Mouse (Mus musculus) limb, embryonic 10.5 days (tissue): ENCODE measurements at regions not wholly inside any gene's neighbourhood (a gene's known extent, or its start where the extent isn't known, plus 50 kb on each side); places are given as distances from the start of the nearest gene placed in this dataset.
A peak's percentile ranks its signal among the peaks of the same experiment; 100 is the strongest.

Experiments used
- DNase-seq: peaks from one replicate; pipeline ENCODE4 v3.0.0-alpha.2; 2017; ENCODE audit warnings: low spot score
- H3K27ac ChIP-seq: fragments of 300-500 bp; sonication (generic); 2 replicates; pipeline ENCODE4 v1.5.1; 2016; ENCODE audit warnings: mild to moderate bottlenecking
- H3K27me3 ChIP-seq: fragments of 300-500 bp; sonication (generic); 2 replicates; pipeline ENCODE4 v1.6.1; 2016; ENCODE audit warnings: low read depth, mild to moderate bottlenecking; ENCODE audit not compliant: poor library complexity, severe bottlenecking
- H3K36me3 ChIP-seq: fragments of 300-500 bp; sonication (generic); 2 replicates; pipeline ENCODE4 v1.6.1; 2016; ENCODE audit warnings: mild to moderate bottlenecking, moderate library complexity
- H3K4me1 ChIP-seq: fragments of 300-500 bp; sonication (generic); 2 replicates; pipeline ENCODE4 v1.6.1; 2016
- H3K4me3 ChIP-seq: fragments of 300-500 bp; sonication (generic); 2 replicates; pipeline ENCODE4 v1.5.1; 2016; ENCODE audit warnings: mild to moderate bottlenecking, moderate library complexity
- H3K9me3 ChIP-seq: fragments of 300-500 bp; sonication (generic); replicated peaks from 2 replicates; pipeline ENCODE4 v1.6.1; 2016; ENCODE audit warnings: mild to moderate bottlenecking
- WGBS: fragments of 180-500 bp; shearing (Covaris S2); methylation state at CpG from one replicate; pipeline ENCODE4 v1.1.7; 2016; 5-methylcytosine and 5-hydroxymethylcytosine counted together

DNA sequence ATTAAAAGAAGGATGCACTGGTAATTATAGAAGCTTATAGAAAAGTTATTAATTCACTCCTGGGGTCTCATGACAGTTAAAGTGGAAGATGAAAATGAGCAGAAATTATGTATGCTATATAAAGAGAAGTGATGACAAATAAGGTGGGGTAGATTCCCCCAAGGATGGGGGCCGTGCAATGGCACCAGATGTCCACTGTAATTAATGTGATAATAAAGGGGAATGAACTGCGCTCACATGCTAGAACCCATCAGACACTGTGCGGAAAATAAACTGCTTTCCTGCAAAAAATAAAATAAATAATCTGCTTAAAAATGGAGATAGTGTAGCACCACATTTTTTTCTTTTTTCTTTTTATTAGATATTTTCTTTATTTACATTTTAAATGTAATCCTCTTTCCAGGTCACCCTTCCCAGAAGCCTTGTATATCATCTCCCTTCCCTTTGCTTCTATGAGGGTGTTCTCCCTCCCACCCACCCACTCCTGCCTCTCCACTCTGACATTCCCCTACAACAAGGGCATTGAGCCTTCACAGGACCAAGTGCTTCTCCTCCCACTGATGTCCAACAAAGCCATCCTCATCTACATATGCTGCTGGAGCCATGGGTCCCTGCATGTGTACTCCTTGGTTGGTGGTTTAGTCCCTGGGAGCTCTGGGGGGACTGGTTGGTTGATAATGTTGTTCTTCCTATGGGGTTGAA lies 934.0 kb upstream of the Pcdh20 start:
- DNase-seq: no peak
- no peaks in the 10 kb centered on the region for H3K9me3 ChIP-seq
- no peak overlapping the region for H3K4me3 ChIP-seq
- WGBS: 88% methylated on average over 3 of the region's 3 CpGs
- H3K4me1 ChIP-seq: no peaks in the 10 kb centered on the region
- no peak overlapping the region for H3K27ac ChIP-seq
- H3K36me3 ChIP-seq: no peaks in the 10 kb centered on the region
- no peaks in the 10 kb centered on the region for H3K27me3 ChIP-seq

DNA sequence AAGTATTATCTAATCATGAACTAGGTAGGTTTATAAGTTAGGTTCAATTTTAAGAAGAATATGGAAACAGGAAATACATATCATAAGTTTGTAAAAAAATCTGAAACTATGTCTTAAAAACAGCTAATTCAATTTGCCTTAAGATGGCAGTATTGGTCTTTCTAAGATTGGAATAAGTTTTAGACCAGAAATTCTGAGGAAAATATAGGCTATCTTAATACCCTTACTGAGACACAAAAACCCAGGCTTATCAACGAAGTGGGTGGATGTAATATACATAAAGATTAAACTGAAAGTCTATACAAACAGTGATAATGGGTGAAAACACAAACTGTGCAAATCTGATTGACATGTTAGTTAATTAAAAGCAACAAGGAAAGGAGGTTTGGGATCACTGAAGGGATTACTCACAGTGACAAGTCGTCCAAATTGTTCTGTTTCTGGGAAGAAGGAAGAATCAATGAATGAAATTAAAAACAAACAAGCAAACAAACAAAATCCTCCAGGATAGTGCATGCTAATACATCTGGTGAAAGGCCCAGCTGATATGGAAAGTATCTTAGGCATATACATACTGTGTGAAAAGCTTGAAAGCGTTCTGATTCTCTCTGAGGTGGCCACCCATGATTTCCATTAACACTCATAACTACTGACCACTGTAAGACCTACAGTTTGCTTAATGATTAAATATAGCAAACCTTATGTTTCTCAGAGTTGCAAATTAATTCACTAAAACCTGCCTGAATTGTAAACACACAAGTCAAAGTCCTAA lies 931.6 kb upstream of the Pcdh20 start:
- Histone ChIP-seq H3K9me3 (no peaks in the 10 kb centered on the region), H3K4me1 (no peaks in the 10 kb centered on the region), H3K36me3 (no peaks in the 10 kb centered on the region), H3K27me3 (no peaks in the 10 kb centered on the region), H3K27ac (no peak overlapping the region), H3K4me3 (no peak overlapping the region)
- no peak for DNase-seq
- 67% methylated on average over 3 of the region's 3 CpGs for whole genome bisulfite sequencing

DNA sequence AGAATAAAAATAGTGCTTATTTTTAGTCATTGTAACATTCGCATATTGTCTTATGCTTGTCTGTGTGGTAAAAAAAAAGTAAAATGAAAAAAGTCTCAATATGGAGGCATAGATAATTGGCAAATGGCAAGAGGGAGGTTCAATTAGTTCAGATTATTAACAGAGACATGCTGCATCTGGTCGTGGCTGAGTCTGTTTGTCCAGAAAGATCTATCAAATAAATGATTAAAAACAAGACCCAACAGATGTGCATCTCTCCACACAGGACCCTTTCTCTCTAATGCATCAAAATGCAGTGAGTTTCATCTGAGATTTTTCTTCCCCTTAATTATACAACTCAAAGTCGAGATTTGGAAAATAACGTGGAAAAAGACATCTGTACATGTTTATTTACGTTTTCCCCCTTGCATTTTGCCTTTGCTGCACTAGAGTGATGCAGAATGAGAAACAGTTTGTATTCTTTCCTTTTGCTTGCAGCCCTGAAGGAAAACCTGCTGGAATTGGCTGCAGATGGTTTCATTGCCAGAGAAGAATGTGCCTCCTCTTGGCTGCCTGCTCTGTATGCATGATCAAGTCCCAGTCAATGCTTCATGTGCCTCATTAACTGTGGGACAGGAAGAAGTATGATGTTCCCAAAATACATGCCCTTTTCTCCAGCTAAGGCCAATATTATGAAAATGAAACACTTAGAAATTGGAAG lies 886.0 kb upstream of the Pcdh20 start:
- Histone ChIP-seq H3K4me1 (peaks cover 4% of the 10 kb centered on the region; the same call in 1 of the 2 replicates), H3K27ac (no peak overlapping the region), H3K4me3 (no peak overlapping the region), H3K27me3 (no peaks in the 10 kb centered on the region), H3K9me3 (no peaks in the 10 kb centered on the region), H3K36me3 (no peaks in the 10 kb centered on the region)
- no peak for DNase-seq
- WGBS: 66% methylated on average over 5 of the region's 5 CpGs

DNA sequence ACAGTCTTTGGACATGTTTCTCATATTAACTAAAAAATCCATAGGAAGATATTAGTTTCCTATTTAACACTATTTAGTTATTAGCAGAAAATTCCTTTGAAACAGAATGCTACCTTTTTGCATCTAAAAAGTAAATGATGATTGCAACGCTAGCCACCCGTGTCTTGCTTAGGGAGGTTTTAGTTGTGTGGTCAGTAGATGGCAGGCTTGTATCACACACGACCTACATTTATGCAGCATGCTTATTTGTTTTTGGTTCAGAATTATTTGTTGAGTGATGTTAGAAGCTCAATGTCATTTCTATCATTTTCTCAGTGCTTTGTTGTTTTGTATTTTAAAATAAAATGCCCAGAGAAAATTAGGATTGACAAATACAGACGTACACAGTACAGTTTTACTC lies 876.8 kb upstream of the Pcdh20 start:
- peak; percentile 32 for DNase-seq
- 63% methylated on average over 4 of the region's 4 CpGs for WGBS
- H3K27me3 ChIP-seq: no peaks in the 10 kb centered on the region
- H3K9me3 ChIP-seq: no peaks in the 10 kb centered on the region
- H3K27ac ChIP-seq: no peak overlapping the region
- H3K36me3 ChIP-seq: no peaks in the 10 kb centered on the region
- no peaks in the 10 kb centered on the region for H3K4me1 ChIP-seq
- H3K4me3 ChIP-seq: no peak overlapping the region

DNA sequence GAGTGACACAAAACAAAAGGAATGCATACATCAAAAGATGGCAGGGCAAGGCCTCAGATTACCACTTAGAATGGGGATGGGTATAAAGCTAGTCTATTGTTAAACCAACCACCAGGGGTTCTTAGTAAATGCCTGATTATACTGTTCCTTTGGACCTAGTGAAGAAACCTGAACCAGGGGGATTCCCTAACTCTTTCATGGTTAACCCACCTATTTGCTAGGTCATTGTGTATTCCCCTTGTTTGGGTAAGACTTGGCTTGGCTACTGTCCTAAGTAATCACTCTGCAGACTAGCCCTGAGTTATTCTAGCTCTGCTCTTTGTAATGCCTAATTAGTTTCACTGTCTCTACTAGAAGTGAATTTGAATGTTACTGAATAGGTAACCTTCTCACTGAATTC lies 853.9 kb upstream of the Pcdh20 start:
- DNase-seq: no peak
- H3K4me1 ChIP-seq: no peaks in the 10 kb centered on the region
- H3K27ac ChIP-seq: no peak overlapping the region
- H3K9me3 ChIP-seq: no peaks in the 10 kb centered on the region
- H3K4me3 ChIP-seq: no peak overlapping the region
- H3K27me3 ChIP-seq: no peaks in the 10 kb centered on the region
- no peaks in the 10 kb centered on the region for H3K36me3 ChIP-seq

DNA sequence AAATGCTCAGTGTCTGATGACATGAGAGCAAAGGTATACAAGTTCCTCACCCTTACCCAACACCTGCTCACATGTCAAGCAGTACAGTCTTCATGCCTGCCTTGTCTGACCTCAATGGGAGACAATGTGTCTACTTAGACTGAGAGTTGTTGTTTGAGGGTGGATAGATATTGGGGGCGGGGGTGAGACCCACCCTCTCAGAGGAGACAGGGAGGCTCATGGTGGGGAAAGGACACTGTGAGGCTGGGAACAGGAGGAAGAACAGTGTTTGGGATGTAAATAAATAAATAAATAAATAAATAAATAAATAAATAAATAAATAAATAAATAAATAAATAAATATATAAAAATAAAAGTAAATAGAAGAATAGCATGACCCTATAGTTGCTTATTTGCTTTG lies 837.3 kb upstream of the Pcdh20 start:
- H3K4me1 ChIP-seq: no peaks in the 10 kb centered on the region

More for the DNA sequence above, 837.3 kb upstream of the Pcdh20 start:
- no peak for DNase-seq
- Histone ChIP-seq H3K27me3 (no peaks in the 10 kb centered on the region), H3K27ac (no peak overlapping the region), H3K9me3 (no peaks in the 10 kb centered on the region), H3K4me3 (no peak overlapping the region), H3K36me3 (no peaks in the 10 kb centered on the region)
- WGBS: 87% methylated on average over 1 of the region's 1 CpGs
